Mouse (Mus musculus): ENCODE data around the gene Zfp653. TPM values are rescaled to one million over a fixed set of nuclear protein-coding genes. Genes with fewer than 3 reads are reported as not detected.
"Not testable (repeated sequence)": the region's sequence is repeated elsewhere in the genome, so short reads cannot be mapped to it uniquely, and the experiment has no call there.

The Zfp653 gene
- polyA plus RNA-seq, 1 experiment from 2014 or later: 10.2 TPM

GRCm38 (mm10) chr9:22089986-22090385 lies 18.8 kb upstream of the Zfp653 start:
- Histone ChIP-seq H3K4me1 (peaks cover 6% of the 10 kb centered on the region), H3K36me3 (replicated peaks) (no peaks in the 10 kb centered on the region), H3K27ac (replicated peaks) (no peak overlapping the region), H3K4me3 (no peak overlapping the region), H3K27me3 (replicated peaks; ENCODE audit: low read depth, poor library complexity, severe bottlenecking) (peaks cover 9% of the 10 kb centered on the region; the same call in 1 of the 2 replicates), H3K9me3 (no peaks in the 10 kb centered on the region)
- no peak for DNase-seq (ENCODE audit: low spot score)
- 88% methylated on average over 7 of the region's 7 CpGs for WGBS

GRCm38 (mm10) chr9:22089281-22089680 lies 18.1 kb upstream of the Zfp653 start:
- Histone ChIP-seq H3K27ac (replicated peaks) (no peak overlapping the region), H3K27me3 (replicated peaks; ENCODE audit: low read depth, poor library complexity, severe bottlenecking) (0 out of 2 replicates have a peak, but pooled peaks cover 6% of the 10 kb centered on the region), H3K4me3 (no peak overlapping the region), H3K36me3 (replicated peaks) (no peaks in the 10 kb centered on the region), H3K4me1 (peaks cover 9% of the 10 kb centered on the region), H3K9me3 (no peaks in the 10 kb centered on the region)
- 99% methylated on average over 7 of the region's 7 CpGs for WGBS
- DNase-seq (ENCODE audit: low spot score): no peak

- Histone ChIP-seq H3K27me3 (replicated peaks; ENCODE audit: low read depth, poor library complexity, severe bottlenecking) (no peaks in the 10 kb centered on the region), H3K9me3 (no peaks in the 10 kb centered on the region)
- 82% methylated on average over 2 of the region's 2 CpGs for WGBS
Observed at GRCm38 (mm10) chr9:22087034-22087618, 15.9 kb upstream of the Zfp653 start.

GRCm38 (mm10) chr9:22086012-22086411 lies 14.8 kb upstream of the Zfp653 start:
- Histone ChIP-seq H3K27ac (replicated peaks) (peak overlapping the region; percentile 79; the same call in 1 of the 2 replicates), H3K27me3 (replicated peaks; ENCODE audit: low read depth, poor library complexity, severe bottlenecking) (no peaks in the 10 kb centered on the region), H3K4me1 (peaks cover 9% of the 10 kb centered on the region), H3K36me3 (replicated peaks) (0 out of 2 replicates have a peak, but pooled peaks cover 5% of the 10 kb centered on the region), H3K4me3 (peak overlapping the region; percentile 75), H3K9me3 (no peaks in the 10 kb centered on the region)
- 86% methylated on average over 6 of the region's 6 CpGs for WGBS
- DNase-seq (ENCODE audit: low spot score): no peak

More at GRCm38 (mm10) chr9:22087034-22087618, 15.9 kb upstream of the Zfp653 start:
- H3K27ac ChIP-seq (replicated peaks): no peak overlapping the region
- H3K4me3 ChIP-seq: no peak overlapping the region
- H3K4me1 ChIP-seq: peaks cover 9% of the 10 kb centered on the region
- H3K36me3 ChIP-seq (replicated peaks): 0 out of 2 replicates have a peak, but pooled peaks cover 5% of the 10 kb centered on the region
- DNase-seq (ENCODE audit: low spot score): no peak

- Histone ChIP-seq H3K27ac (replicated peaks) (peak within 1 kb of the TSS; percentile 79), H3K9me3 (no peaks in the 10 kb centered on the region), H3K4me3 (peak within 1 kb of the TSS; percentile 75), H3K27me3 (replicated peaks; ENCODE audit: low read depth, poor library complexity, severe bottlenecking) (no peaks in the 10 kb centered on the region), H3K36me3 (replicated peaks) (peaks cover 10% of the 10 kb centered on the region; the same call in 1 of the 2 replicates), H3K4me1 (peaks cover 9% of the 10 kb centered on the region)
- WGBS: under 1% methylated on average over 48 of the region's 48 CpGs
- DNase-seq (ENCODE audit: low spot score): peak; percentile 93
Observed at GRCm38 (mm10) chr9:22085022-22085834, 14.1 kb upstream of the Zfp653 start, which contains the start of gene Ecsit. TSS of gene Ecsit (minus strand) at chr9:22085438.

- peaks cover 9% of the 10 kb centered on the region for H3K4me1 ChIP-seq
- 34% methylated on average over 4 of the region's 4 CpGs for whole genome bisulfite sequencing
- no peak for DNase-seq (ENCODE audit: low spot score)
- H3K27me3 ChIP-seq (replicated peaks; ENCODE audit: low read depth, poor library complexity, severe bottlenecking): no peaks in the 10 kb centered on the region
- peaks cover 15% of the 10 kb centered on the region; the same call in 1 of the 2 replicates for H3K36me3 ChIP-seq (replicated peaks)
- peak overlapping the region; percentile 79; the same call in 1 of the 2 replicates for H3K27ac ChIP-seq (replicated peaks)
- H3K9me3 ChIP-seq: no peaks in the 10 kb centered on the region
- peak overlapping the region; percentile 75 for H3K4me3 ChIP-seq
Observed at GRCm38 (mm10) chr9:22084667-22085021, 13.5 kb upstream of the Zfp653 start.

- Histone ChIP-seq H3K9me3 (no peaks in the 10 kb centered on the region), H3K27me3 (replicated peaks; ENCODE audit: low read depth, poor library complexity, severe bottlenecking) (no peaks in the 10 kb centered on the region), H3K4me1 (peaks cover 6% of the 10 kb centered on the region; the same call in 1 of the 2 replicates), H3K36me3 (replicated peaks) (peaks cover 56% of the 10 kb centered on the region), H3K4me3 (no peak overlapping the region), H3K27ac (replicated peaks) (no peak overlapping the region)
- 94% methylated on average over 23 of the region's 23 CpGs for WGBS
- DNase-seq (ENCODE audit: low spot score): no peak
Observed at GRCm38 (mm10) chr9:22076223-22076622, 5.0 kb upstream of the Zfp653 start.

GRCm38 (mm10) chr9:22075778-22076177 lies 4.6 kb upstream of the Zfp653 start:
- 82% methylated on average over 5 of the region's 5 CpGs for WGBS
- H3K36me3 ChIP-seq (replicated peaks): peaks cover 56% of the 10 kb centered on the region
- not testable (repeated sequence) for H3K27ac ChIP-seq (replicated peaks); H3K27me3 ChIP-seq (replicated peaks; ENCODE audit: low read depth, poor library complexity, severe bottlenecking); H3K4me3 ChIP-seq; H3K9me3 ChIP-seq; DNase-seq (ENCODE audit: low spot score); H3K4me1 ChIP-seq

- no peaks in the 10 kb centered on the region for H3K9me3 ChIP-seq
- no peak for DNase-seq (ENCODE audit: low spot score)
- WGBS: 92% methylated on average over 4 of the region's 4 CpGs
- no peak overlapping the region for H3K27ac ChIP-seq (replicated peaks)
- H3K4me1 ChIP-seq: peaks cover 18% of the 10 kb centered on the region
- H3K36me3 ChIP-seq (replicated peaks): peaks cover 66% of the 10 kb centered on the region
- 0 out of 2 replicates have a peak overlapping the region, but pooled peaks have one; percentile 13 for H3K4me3 ChIP-seq
- no peaks in the 10 kb centered on the region for H3K27me3 ChIP-seq (replicated peaks; ENCODE audit: low read depth, poor library complexity, severe bottlenecking)
Observed at GRCm38 (mm10) chr9:22072276-22072675, 1.1 kb upstream of the Zfp653 start.

- 76% methylated on average over 4 of the region's 4 CpGs for WGBS
- DNase-seq (ENCODE audit: low spot score): no peak
- Histone ChIP-seq H3K27ac (replicated peaks) (peak overlapping the region; percentile 99; the same call in 1 of the 2 replicates), H3K27me3 (replicated peaks; ENCODE audit: low read depth, poor library complexity, severe bottlenecking) (no peaks in the 10 kb centered on the region), H3K36me3 (replicated peaks) (peaks cover 73% of the 10 kb centered on the region), H3K9me3 (no peaks in the 10 kb centered on the region), H3K4me1 (peaks cover 18% of the 10 kb centered on the region), H3K4me3 (peak overlapping the region; percentile 92)
Observed at GRCm38 (mm10) chr9:22069881-22070553, 1.2 kb downstream of the Zfp653 start.

- Histone ChIP-seq H3K36me3 (replicated peaks) (peaks cover 75% of the 10 kb centered on the region), H3K4me1 (peaks cover 18% of the 10 kb centered on the region)
Observed at GRCm38 (mm10) chr9:22067195-22067594, 4.0 kb downstream of the Zfp653 start.

GRCm38 (mm10) chr9:22066433-22066832 lies 4.7 kb downstream of the Zfp653 start:
- Histone ChIP-seq H3K27ac (replicated peaks) (no peak overlapping the region), H3K27me3 (replicated peaks; ENCODE audit: low read depth, poor library complexity, severe bottlenecking) (no peaks in the 10 kb centered on the region), H3K4me3 (no peak overlapping the region), H3K4me1 (peaks cover 14% of the 10 kb centered on the region), H3K36me3 (replicated peaks) (peaks cover 82% of the 10 kb centered on the region), H3K9me3 (no peaks in the 10 kb centered on the region)
- WGBS: 77% methylated on average over 3 of the region's 3 CpGs
- peak; percentile 58 for DNase-seq (ENCODE audit: low spot score)

More at GRCm38 (mm10) chr9:22067195-22067594, 4.0 kb downstream of the Zfp653 start:
- no peak overlapping the region for H3K27ac ChIP-seq (replicated peaks)
- no peaks in the 10 kb centered on the region for H3K27me3 ChIP-seq (replicated peaks; ENCODE audit: low read depth, poor library complexity, severe bottlenecking)
- no peak overlapping the region for H3K4me3 ChIP-seq
- no peak for DNase-seq (ENCODE audit: low spot score)
- no peaks in the 10 kb centered on the region for H3K9me3 ChIP-seq
- 78% methylated on average over 5 of the region's 5 CpGs for WGBS
